ENCODE assay signal across 13 mouse cellular contexts in genomic region chr10:118596206-118596605, GRCm38 (mm10).
DNase-seq lines count a peak whose midpoint lies in the region; ATAC-seq and TF ChIP-seq lines count a peak whose summit lies in the region.
"Had no signal": no experiment of that assay in that cellular context is flagged by ENCODE, and none has a peak within 500 bp of the region (broad histone marks: within the 10 kb centered on the region; RNA-seq: fewer than 3 reads in every experiment).

No protein-coding gene starts in this region.

- intact Hi-C loops in heart, postnatal 14 days (cut with DNase I) = loop anchor here (10.0 kb wide), 1 partner anchor 199 kb away; no protein-coding TSS in a partner anchor

- H3K27ac ChIP-seq in midbrain, embryonic 11.5 days (ENCODE audit: low read depth, low read length) = no peak overlapping the region
- H3K27ac ChIP-seq in midbrain, embryonic 16.5 days (ENCODE audit: low read length) = no peak overlapping the region
- no peak overlapping the region for H3K27ac ChIP-seq in cerebellum, adult 2 months (ENCODE audit: insufficient read depth, low read length)
- H3K27ac ChIP-seq in kidney, adult 2 months (ENCODE audit: insufficient read depth, low read depth, low read length) = no peak overlapping the region
- H3K27ac ChIP-seq: forebrain, embryonic 12.5 days; midbrain, embryonic 15.5 days; neural tube, embryonic 12.5 days had no signal

- no peaks in the 10 kb centered on the region for H3K36me3 ChIP-seq in midbrain, embryonic 11.5 days (ENCODE audit: control insufficient read depth, insufficient read depth, low read length)
- no peaks in the 10 kb centered on the region for H3K36me3 ChIP-seq in midbrain, embryonic 16.5 days (ENCODE audit: control insufficient read depth, insufficient read depth, low read length)
- H3K36me3 ChIP-seq in kidney, adult 2 months (ENCODE audit: control insufficient read depth, insufficient read depth, low read length) = no peaks in the 10 kb centered on the region
- H3K36me3 ChIP-seq: forebrain, embryonic 12.5 days; midbrain, embryonic 15.5 days; neural tube, embryonic 12.5 days had no signal

- WGBS in midbrain, embryonic 11.5 days = 62% methylated on average over 8 of the region's 8 CpGs
- 62% methylated on average over 8 of the region's 8 CpGs for WGBS in midbrain, embryonic 16.5 days
- 31% methylated on average over 8 of the region's 8 CpGs for WGBS in cerebellum, adult 2 months
- WGBS in kidney, adult 2 months = 57% methylated on average over 8 of the region's 8 CpGs

- no peaks in the 10 kb centered on the region for H3K27me3 ChIP-seq in midbrain, embryonic 11.5 days (ENCODE audit: control insufficient read depth, insufficient read depth, low read length)
- no peaks in the 10 kb centered on the region for H3K27me3 ChIP-seq in midbrain, embryonic 16.5 days (ENCODE audit: control insufficient read depth, insufficient read depth, low read depth, low read length)
- no peaks in the 10 kb centered on the region for H3K27me3 ChIP-seq in cerebellum, adult 2 months (ENCODE audit: control insufficient read depth, insufficient read depth, low read length)
- H3K27me3 ChIP-seq in kidney, adult 2 months (replicated peaks; ENCODE audit: control insufficient read depth, insufficient read depth, low read length) = no peaks in the 10 kb centered on the region
- H3K27me3 ChIP-seq: forebrain, embryonic 12.5 days; midbrain, embryonic 15.5 days; neural tube, embryonic 12.5 days had no signal

- DNase-seq in cerebellum, postnatal 14 days = peak; percentile 15 to 16
- DNase-seq in cerebellum, postnatal 25 days = no peak
- DNase-seq in midbrain, embryonic 11.5 days (ENCODE audit: low spot score, missing footprints) = peak; percentile 44
- DNase-seq in heart, adult 8-10 months (ENCODE audit: low spot score) = peak; percentile 5
- peak; percentile 15 to 37 for DNase-seq in heart, postnatal 14 days
- DNase-seq in cerebellum, adult 2 months = no peak
- no peak for DNase-seq in kidney, adult 2 months
- DNase-seq: adrenal gland, postnatal 36 days; liver had no signal

- H3K4me3 ChIP-seq in midbrain, embryonic 11.5 days (ENCODE audit: low read depth, low read length) = no peak overlapping the region
- no peak overlapping the region for H3K4me3 ChIP-seq in midbrain, embryonic 16.5 days (ENCODE audit: low read depth, low read length)
- H3K4me3 ChIP-seq in cerebellum, adult 2 months (replicated peaks; ENCODE audit: insufficient read depth, low read depth, low read length) = no peak overlapping the region
- H3K4me3 ChIP-seq in kidney, adult 2 months (ENCODE audit: insufficient read depth, low read depth, low read length) = no peak overlapping the region
- H3K4me3 ChIP-seq: forebrain, embryonic 12.5 days; midbrain, embryonic 15.5 days; neural tube, embryonic 12.5 days had no signal

- no peaks in the 10 kb centered on the region for H3K9me3 ChIP-seq in midbrain, embryonic 11.5 days (ENCODE audit: control insufficient read depth, low read length)
- no peaks in the 10 kb centered on the region for H3K9me3 ChIP-seq in midbrain, embryonic 16.5 days (replicated peaks; ENCODE audit: control insufficient read depth, low read length, poor library complexity, severe bottlenecking)
- H3K9me3 ChIP-seq: forebrain, embryonic 12.5 days; midbrain, embryonic 15.5 days; neural tube, embryonic 12.5 days had no signal

- TF ChIP-seq CTCF in cerebellum, adult 2 months (IDR thresholded peaks at IDR 0.05; ENCODE audit: borderline replicate concordance, insufficient read depth, low read depth, low read length) = no peak
- TF ChIP-seq CTCF in kidney, adult 2 months (conservative IDR thresholded peaks at IDR 0.05; ENCODE audit: insufficient read depth, insufficient read length, low read depth, low read length) = no peak

- no peaks in the 10 kb centered on the region for H3K4me1 ChIP-seq in midbrain, embryonic 11.5 days (ENCODE audit: control insufficient read depth, insufficient read depth, low read length)
- H3K4me1 ChIP-seq in midbrain, embryonic 16.5 days (ENCODE audit: control insufficient read depth, insufficient read depth, low read length) = no peaks in the 10 kb centered on the region; the same call in 1 of the 2 replicates
- no peaks in the 10 kb centered on the region for H3K4me1 ChIP-seq in cerebellum, adult 2 months (ENCODE audit: control insufficient read depth, insufficient read depth, low read length)
- H3K4me1 ChIP-seq in kidney, adult 2 months (ENCODE audit: control insufficient read depth, insufficient read depth, low read length) = peaks cover 3% of the 10 kb centered on the region; the same call in 1 of the 2 replicates
- H3K4me1 ChIP-seq: midbrain, embryonic 15.5 days; neural tube, embryonic 12.5 days had no signal

- no peak overlapping the region for H3K9ac ChIP-seq in midbrain, embryonic 11.5 days (ENCODE audit: low read length)
- H3K9ac ChIP-seq in midbrain, embryonic 16.5 days (ENCODE audit: low read depth, low read length) = no peak overlapping the region
- H3K9ac ChIP-seq: forebrain, embryonic 12.5 days; midbrain, embryonic 15.5 days; neural tube, embryonic 12.5 days had no signal

- ATAC-seq in midbrain, embryonic 11.5 days (ENCODE audit: low FRiP score) = no peak
- no peak for ATAC-seq in midbrain, embryonic 16.5 days
- ATAC-seq: midbrain, embryonic 15.5 days had no signal

- no peak overlapping the region for H3K4me2 ChIP-seq in midbrain, embryonic 11.5 days
- no peak overlapping the region for H3K4me2 ChIP-seq in midbrain, embryonic 16.5 days (ENCODE audit: low read length)
- H3K4me2 ChIP-seq: forebrain, embryonic 12.5 days; midbrain, embryonic 15.5 days; neural tube, embryonic 12.5 days had no signal

- TF ChIP-seq POLR2A in cerebellum, adult 2 months (IDR thresholded peaks at IDR 0.05; ENCODE audit: borderline replicate concordance, insufficient read depth, low read length) = no peak
- no peak for TF ChIP-seq POLR2A in kidney, adult 2 months (IDR thresholded peaks at IDR 0.05; ENCODE audit: low read depth, low read length)

Comparison
In these comparisons a context has a peak if more than half of its experiments do, and no peak if none do; other contexts are left out.
1. DNase-seq: peak in cerebellum, postnatal 14 days (2 of 2), midbrain, embryonic 11.5 days (single experiment), heart, adult 8-10 months (single experiment) and heart, postnatal 14 days (2 of 2); none in cerebellum, postnatal 25 days (0 of 2), cerebellum, adult 2 months (0 of 2) and kidney, adult 2 months (single experiment).